Mouse (Mus musculus) limb, embryonic 10.5 days (tissue): Measurements from ENCODE around the gene Adgrb2. TPM values are rescaled to one million over a fixed set of nuclear protein-coding genes. Genes with fewer than 3 reads are reported as not detected.

Experiments used
- DNase-seq: peaks from one replicate; pipeline ENCODE4 v3.0.0-alpha.2; 2017; ENCODE audit warnings: low spot score
- H3K27ac ChIP-seq: fragments of 300-500 bp; sonication (generic); 2 replicates; pipeline ENCODE4 v1.5.1; 2016; ENCODE audit warnings: mild to moderate bottlenecking
- H3K27me3 ChIP-seq: fragments of 300-500 bp; sonication (generic); 2 replicates; pipeline ENCODE4 v1.6.1; 2016; ENCODE audit warnings: low read depth, mild to moderate bottlenecking; ENCODE audit not compliant: poor library complexity, severe bottlenecking
- H3K36me3 ChIP-seq: fragments of 300-500 bp; sonication (generic); 2 replicates; pipeline ENCODE4 v1.6.1; 2016; ENCODE audit warnings: mild to moderate bottlenecking, moderate library complexity
- H3K4me1 ChIP-seq: fragments of 300-500 bp; sonication (generic); 2 replicates; pipeline ENCODE4 v1.6.1; 2016
- H3K4me3 ChIP-seq: fragments of 300-500 bp; sonication (generic); 2 replicates; pipeline ENCODE4 v1.5.1; 2016; ENCODE audit warnings: mild to moderate bottlenecking, moderate library complexity
- H3K9me3 ChIP-seq: fragments of 300-500 bp; sonication (generic); replicated peaks from 2 replicates; pipeline ENCODE4 v1.6.1; 2016; ENCODE audit warnings: mild to moderate bottlenecking
- WGBS: fragments of 180-500 bp; shearing (Covaris S2); methylation state at CpG from one replicate; pipeline ENCODE4 v1.1.7; 2016; 5-methylcytosine and 5-hydroxymethylcytosine counted together
- polyA plus RNA-seq: library from polyadenylated mRNA; unstranded; fragments of >200 nt; fragmentation: Nextera tagmentation; extraction: Ambion mirVana; gene quantifications from 2 replicates; pipeline ENCODE4 v1.2.1, GENCODE M21; 2016

Gene Adgrb2
- polyA plus RNA-seq, result 0.45 and 0.84 TPM in 2 replicates

DNA sequence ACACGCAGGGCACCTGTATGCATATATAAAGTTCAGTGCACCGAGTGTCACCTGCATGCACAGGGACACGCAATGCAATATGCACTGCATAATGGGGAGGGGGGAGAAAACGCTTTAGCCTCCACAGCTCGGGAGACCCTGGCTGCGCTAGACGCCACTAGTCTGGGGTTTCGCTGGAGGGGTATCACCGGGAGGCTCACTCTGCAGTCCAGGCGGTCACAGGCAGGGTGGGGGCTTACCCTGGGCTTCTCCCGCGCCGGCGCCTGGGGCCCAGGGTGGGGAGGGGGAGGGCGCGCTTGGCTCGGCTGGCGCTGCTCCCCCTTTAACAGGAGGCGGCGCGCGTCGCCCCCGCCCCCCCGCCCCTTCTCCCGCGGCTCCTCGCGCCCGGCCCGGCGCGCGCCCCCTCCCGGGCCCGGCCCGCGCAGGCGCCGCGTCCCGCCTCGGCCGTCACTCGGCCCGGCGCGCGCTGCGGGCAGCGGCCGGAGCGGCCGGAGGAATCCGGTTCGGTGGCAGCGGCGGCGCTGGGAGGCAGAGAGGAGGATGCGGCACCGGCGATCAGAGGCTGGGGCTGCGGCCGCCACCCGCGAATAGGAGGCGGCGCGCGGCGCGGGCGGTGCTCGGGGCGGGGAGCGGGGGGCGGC lies at the start of gene Adgrb2:
Gene Adgrb2 (plus strand): TSS at position 450 of the 641 bp plus-strand sequence.
- 10% methylated on average over 62 of the region's 77 CpGs for WGBS
- Histone ChIP-seq H3K36me3 (no peaks in the 10 kb centered on the region), H3K4me3 (peak within 1 kb of the TSS; percentile 67), H3K4me1 (peaks cover 54% of the 10 kb centered on the region), H3K27ac (peak within 1 kb of the TSS; percentile 68), H3K9me3 (no peaks in the 10 kb centered on the region), H3K27me3 (peaks cover 97% of the 10 kb centered on the region)
- DNase-seq, result peak; percentile 54

DNA sequence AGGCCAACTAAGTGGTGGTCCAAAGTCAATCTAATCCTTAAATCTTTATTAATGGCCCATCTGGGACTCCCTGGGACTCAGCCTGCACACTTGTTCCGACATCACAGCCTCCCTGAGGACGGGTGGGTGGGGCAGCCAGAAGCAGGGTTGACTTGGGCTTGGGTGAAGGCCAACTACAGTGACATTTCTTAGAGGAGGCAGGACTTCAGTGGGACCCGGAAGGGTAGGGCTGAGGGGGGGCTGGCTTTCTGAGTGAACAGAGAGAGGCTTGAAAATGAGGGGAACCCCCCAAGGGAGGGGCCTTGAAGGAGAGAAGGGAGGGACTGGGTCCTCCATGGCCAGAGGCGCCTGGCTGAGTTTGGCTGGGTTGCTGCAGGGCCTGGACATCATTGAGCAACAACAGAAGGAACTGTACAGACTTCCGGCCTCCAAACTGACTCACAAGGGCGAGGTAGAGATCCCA lies 33.3 kb upstream of the Adgrb2 start:
- Histone ChIP-seq H3K4me3 (no peak overlapping the region), H3K27me3 (0 out of 2 replicates have a peak, but pooled peaks cover 3% of the 10 kb centered on the region), H3K36me3 (no peaks in the 10 kb centered on the region), H3K4me1 (peaks cover 11% of the 10 kb centered on the region), H3K9me3 (no peaks in the 10 kb centered on the region), H3K27ac (no peak overlapping the region)
- DNase-seq, result no peak
- 81% methylated on average over 6 of the region's 6 CpGs for WGBS

DNA sequence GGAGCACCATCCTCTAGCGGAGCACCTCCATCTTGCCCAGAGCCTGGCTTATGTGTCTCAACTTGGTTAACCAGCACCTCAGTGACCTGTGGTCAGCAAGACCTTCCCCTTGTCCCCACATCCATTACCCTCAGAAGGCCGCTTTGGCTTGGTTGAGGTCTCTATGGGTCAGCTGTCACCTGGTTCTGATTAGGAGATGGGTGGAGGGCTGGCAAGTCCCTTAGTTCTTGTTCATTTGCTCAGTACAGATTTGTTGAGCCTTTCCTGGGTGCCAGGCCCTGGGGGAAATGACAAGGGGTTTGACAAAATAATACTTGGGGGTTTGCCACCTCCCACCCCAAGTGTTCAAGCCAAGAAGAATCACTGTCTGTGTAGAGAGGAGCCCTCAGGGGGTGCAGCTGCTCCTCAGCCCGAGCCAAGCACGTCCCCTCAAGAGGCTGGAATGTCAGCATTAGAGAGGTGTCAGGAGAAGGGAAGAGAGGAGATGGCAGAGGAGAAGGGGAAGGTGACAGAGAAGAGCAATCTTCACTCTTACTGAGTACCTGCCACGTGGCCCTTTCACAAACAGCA lies 32.3 kb upstream of the Adgrb2 start:
- H3K4me1 ChIP-seq, result peaks cover 14% of the 10 kb centered on the region
- H3K4me3 ChIP-seq, result no peak overlapping the region
- H3K9me3 ChIP-seq, result no peaks in the 10 kb centered on the region
- DNase-seq, result no peak
- 39% methylated on average over 5 of the region's 5 CpGs for WGBS
- H3K36me3 ChIP-seq, result no peaks in the 10 kb centered on the region
- 0 out of 2 replicates have a peak, but pooled peaks cover 8% of the 10 kb centered on the region for H3K27me3 ChIP-seq
- H3K27ac ChIP-seq, result no peak overlapping the region

DNA sequence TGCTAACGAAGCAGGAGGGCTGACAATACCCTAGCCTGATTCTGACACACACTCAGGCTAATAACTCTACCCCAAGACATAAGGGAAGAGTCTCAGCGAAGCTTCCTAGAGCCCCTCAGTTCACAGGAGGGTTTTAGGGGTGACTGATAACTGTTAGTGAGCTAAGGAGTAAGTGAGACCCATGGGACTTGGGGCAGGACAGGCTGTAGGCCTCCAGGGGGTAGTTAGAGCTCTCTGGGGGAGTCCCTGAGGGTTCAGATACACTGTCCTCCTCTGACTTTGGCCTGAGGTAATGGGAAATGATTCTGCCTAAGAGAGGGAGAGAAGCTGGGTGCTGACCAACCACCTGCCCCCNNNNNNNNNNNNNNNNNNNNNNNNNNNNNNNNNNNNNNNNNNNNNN lies 30.1 kb upstream of the Adgrb2 start:
- no peaks in the 10 kb centered on the region for H3K36me3 ChIP-seq
- 72% methylated on average over 2 of the region's 2 CpGs for WGBS
- no peak overlapping the region for H3K27ac ChIP-seq
- H3K4me3 ChIP-seq, result no peak overlapping the region
- H3K9me3 ChIP-seq, result no peaks in the 10 kb centered on the region
- peaks cover 18% of the 10 kb centered on the region for H3K27me3 ChIP-seq
- peaks cover 16% of the 10 kb centered on the region for H3K4me1 ChIP-seq
- DNase-seq, result no peak

DNA sequence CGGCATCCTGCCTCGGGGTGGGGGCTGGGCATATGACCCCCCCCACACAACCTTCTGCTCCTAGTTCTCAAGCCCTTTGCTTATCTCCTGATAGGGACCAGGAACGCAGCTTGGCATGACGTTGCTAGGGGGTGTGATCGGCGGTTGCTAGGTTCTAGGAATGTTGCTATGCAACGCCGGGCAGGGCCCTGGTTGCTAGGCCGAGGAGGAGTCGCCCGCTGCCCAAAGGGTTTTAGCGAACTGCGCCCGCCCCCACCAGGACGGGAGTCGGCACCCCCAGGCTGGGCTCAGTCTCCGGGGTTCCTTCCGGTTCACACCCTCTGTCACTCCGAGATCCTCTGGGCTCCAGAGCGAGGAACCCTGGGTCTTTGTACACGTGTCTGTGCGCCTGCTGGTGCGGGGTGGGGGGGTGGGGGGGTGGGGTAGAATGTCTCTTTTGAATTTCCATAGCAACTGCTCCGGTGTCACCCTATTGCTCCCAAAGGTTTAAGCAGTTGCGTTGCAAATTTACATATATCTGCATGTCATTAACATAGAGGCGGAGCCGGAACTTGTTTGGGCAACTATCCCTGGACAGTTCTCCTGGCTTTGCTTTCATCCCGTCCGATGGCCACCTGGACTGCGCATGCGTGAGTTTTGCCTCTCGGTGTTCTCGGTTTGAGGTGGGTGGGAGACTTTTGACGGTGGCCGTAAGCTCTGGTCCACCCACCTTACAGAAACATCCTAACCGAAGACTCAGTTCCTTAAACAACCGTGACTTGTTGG lies 24.3 kb upstream of the Adgrb2 start:
- whole genome bisulfite sequencing, result 2% methylated on average over 37 of the region's 37 CpGs

DNA sequence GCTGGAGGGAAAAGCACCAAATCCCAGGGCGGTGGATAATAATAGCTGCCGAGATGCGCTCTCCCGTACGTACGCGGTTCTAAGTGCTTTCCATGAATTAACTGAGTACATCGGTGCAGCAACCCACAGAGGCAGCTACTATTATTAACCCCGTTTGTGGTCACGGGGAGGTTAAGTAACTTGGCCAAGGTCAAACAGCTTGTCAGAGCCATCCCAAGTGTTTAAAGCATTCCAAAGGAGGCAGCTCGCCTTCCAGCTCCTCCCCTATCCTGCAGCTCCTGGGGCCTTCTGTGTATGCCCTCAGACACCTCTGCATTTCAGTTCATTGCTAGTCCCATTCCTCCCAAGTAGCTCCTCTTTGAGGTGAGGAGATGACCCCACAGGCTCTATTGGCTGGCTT lies 19.4 kb upstream of the Adgrb2 start:
- Histone ChIP-seq H3K4me3 (no peak overlapping the region), H3K27ac (no peak overlapping the region), H3K4me1 (peaks cover 41% of the 10 kb centered on the region), H3K9me3 (no peaks in the 10 kb centered on the region), H3K36me3 (no peaks in the 10 kb centered on the region), H3K27me3 (peaks cover 49% of the 10 kb centered on the region)
- no peak for DNase-seq
- WGBS, result 73% methylated on average over 11 of the region's 11 CpGs

More for the DNA sequence above, 24.3 kb upstream of the Adgrb2 start:
- H3K9me3 ChIP-seq, result no peaks in the 10 kb centered on the region
- H3K4me1 ChIP-seq, result peaks cover 30% of the 10 kb centered on the region
- DNase-seq, result peak; percentile 82
- peak overlapping the region; percentile 58 for H3K4me3 ChIP-seq
- H3K27ac ChIP-seq, result no peak overlapping the region
- H3K36me3 ChIP-seq, result no peaks in the 10 kb centered on the region
- H3K27me3 ChIP-seq, result peaks cover 41% of the 10 kb centered on the region

- Histone ChIP-seq H3K9me3 (no peaks in the 10 kb centered on the region), H3K36me3 (no peaks in the 10 kb centered on the region), H3K27ac (no peak overlapping the region), H3K4me3 (no peak overlapping the region), H3K4me1 (peaks cover 32% of the 10 kb centered on the region), H3K27me3 (peaks cover 48% of the 10 kb centered on the region)
- WGBS, result 33% methylated on average over 10 of the region's 10 CpGs
- no peak for DNase-seq
Observed at GRCm38 (mm10) chr4:129966201-129966600, 18.5 kb upstream of the Adgrb2 start.

DNA sequence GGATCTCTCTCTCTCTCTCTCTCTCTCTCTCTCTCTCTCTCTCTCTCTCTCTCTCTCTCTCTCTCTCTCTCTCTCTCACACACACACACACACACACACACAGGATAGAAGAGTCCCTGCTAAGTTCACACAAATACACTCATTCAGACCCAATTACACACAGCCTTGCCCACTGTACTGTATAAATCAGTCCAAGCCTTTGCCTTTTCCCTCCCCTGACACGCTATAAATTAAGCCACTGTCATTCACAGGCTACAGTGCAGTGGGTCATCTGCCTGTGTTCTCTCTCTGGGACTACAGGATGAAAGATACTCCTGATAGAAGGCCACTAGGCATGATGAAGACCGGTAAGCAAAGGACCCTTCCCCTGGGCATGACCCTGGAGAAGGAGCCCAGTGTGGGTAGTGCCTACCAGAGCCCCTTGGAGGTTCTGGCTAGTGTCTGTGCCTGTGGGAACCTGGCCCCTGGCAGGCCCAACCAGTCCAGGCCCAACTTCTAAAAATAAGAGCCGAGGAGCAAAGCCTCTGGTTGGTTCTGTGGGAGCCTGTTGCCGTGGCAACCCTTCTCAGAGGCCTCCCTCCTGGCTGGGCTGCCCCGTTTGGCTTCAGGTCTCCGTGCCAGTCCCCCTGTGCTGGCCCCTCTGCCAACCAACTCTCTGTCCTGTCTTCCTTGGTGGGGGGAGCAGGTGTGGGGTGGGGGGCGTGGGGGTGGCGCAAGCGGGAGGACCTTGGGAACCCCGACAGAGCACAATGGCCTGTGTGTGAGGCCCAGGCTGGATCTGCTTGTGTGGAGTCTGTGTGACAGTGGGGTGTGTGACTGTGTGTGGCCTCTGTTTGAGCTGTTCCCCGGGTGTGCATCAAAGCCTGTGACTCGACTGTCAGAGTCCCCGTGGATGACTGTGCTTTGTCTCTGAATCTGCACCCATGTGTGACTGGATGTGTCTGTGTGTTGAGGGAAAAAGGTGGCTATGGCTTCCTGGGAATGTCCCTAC lies 17.4 kb upstream of the Adgrb2 start:
- Histone ChIP-seq H3K9me3 (no peaks in the 10 kb centered on the region), H3K36me3 (no peaks in the 10 kb centered on the region), H3K27me3 (peaks cover 51% of the 10 kb centered on the region), H3K4me3 (no peak overlapping the region), H3K27ac (no peak overlapping the region; the same call in 1 of the 2 replicates), H3K4me1 (peaks cover 27% of the 10 kb centered on the region)
- WGBS, result 55% methylated on average over 13 of the region's 13 CpGs
- peak; percentile 61 for DNase-seq

DNA sequence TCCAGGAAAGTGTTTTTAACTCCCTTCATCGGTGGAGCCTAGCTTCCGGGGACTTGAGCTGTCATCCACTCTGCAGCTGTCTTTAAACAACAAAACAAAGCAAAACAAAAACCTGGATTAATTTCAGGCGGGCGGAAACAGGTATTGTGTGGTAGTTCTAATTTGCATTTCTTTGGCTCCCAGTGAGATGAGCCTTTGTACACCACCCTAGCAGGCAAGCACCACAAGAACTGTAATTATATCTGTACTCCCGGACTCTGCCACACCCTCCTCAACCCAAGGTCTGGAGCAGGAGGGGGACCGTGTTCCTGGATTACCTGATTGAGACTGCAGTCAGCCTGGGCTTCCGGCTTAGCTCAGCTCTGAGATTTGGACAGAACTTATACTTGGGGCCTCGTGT lies 14.5 kb upstream of the Adgrb2 start:
- DNase-seq, result no peak
- H3K27ac ChIP-seq, result no peak overlapping the region
- WGBS, result 74% methylated on average over 8 of the region's 8 CpGs
- no peaks in the 10 kb centered on the region for H3K36me3 ChIP-seq
- H3K4me3 ChIP-seq, result no peak overlapping the region
- H3K4me1 ChIP-seq, result peaks cover 32% of the 10 kb centered on the region
- H3K27me3 ChIP-seq, result peaks cover 71% of the 10 kb centered on the region
- H3K9me3 ChIP-seq, result no peaks in the 10 kb centered on the region

DNA sequence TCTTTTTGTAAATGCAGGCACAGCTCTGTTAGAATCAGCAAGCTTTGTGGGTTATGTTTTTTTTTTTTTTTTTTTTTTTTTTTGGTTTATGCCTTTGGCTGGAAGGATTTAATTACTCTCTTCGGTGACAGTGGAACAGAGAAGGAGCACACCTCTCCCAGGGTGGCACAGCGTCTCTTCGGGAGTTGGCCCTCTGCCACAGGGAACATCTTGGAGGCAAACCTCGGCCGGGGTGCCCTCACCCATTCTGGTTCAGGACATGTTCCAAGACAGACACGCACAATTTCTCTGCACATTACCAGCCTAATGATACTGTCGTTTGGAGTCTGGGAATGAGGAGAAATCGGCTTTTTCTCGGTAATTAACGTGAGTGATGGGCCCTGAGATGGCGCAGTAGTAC lies 13.8 kb upstream of the Adgrb2 start:
- Histone ChIP-seq H3K4me3 (no peak overlapping the region), H3K4me1 (peaks cover 32% of the 10 kb centered on the region), H3K9me3 (no peaks in the 10 kb centered on the region), H3K27ac (no peak overlapping the region), H3K27me3 (peaks cover 67% of the 10 kb centered on the region), H3K36me3 (no peaks in the 10 kb centered on the region)
- no peak for DNase-seq
- 78% methylated on average over 11 of the region's 11 CpGs for WGBS

GRCm38 (mm10) chr4:129971989-129972388 lies 12.7 kb upstream of the Adgrb2 start:
- Histone ChIP-seq H3K4me1 (peaks cover 26% of the 10 kb centered on the region), H3K9me3 (no peaks in the 10 kb centered on the region), H3K36me3 (no peaks in the 10 kb centered on the region), H3K4me3 (no peak overlapping the region), H3K27me3 (peaks cover 69% of the 10 kb centered on the region), H3K27ac (no peak overlapping the region)
- 50% methylated on average over 7 of the region's 7 CpGs for WGBS
- DNase-seq, result no peak

DNA sequence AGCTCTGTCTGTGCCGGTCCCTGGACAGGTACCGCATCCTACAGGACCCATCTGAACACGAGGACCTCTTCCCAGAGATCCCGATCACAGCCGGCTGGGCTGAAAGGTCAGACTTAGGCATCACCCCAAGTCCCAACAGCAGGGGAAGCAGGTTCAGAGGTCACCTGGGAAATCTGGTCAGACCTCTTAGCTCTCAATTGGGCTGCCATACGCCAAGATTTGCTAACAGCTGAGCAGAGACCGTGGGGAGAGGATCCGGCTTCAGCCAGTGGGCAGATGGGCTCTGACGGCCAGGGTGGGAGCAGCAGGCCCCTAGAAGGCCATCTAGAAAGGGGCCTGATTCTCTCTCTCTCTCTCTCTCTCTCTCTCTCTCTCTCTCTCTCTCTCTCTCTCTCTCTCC lies 10.4 kb upstream of the Adgrb2 start:
- Histone ChIP-seq H3K27me3 (peaks cover 66% of the 10 kb centered on the region), H3K36me3 (no peaks in the 10 kb centered on the region), H3K9me3 (no peaks in the 10 kb centered on the region), H3K4me1 (peaks cover 9% of the 10 kb centered on the region; the same call in 1 of the 2 replicates), H3K4me3 (no peak overlapping the region), H3K27ac (no peak overlapping the region)
- 65% methylated on average over 9 of the region's 9 CpGs for WGBS
- no peak for DNase-seq
